Mouse (Mus musculus) embryonic fibroblast, embryonic 13.5 days (primary cell): ENCODE measurements at regions not wholly inside any gene's neighbourhood (a gene's known extent, or its start where the extent isn't known, plus 50 kb on each side); places are given as distances from the start of the nearest gene placed in this dataset.

Experiments
- CTCF ChIP-seq: IDR thresholded peaks from 2 replicates; pipeline ENCODE4 v1.5.1; 2011; ENCODE audit warnings: mild to moderate bottlenecking, control low read depth, low read length, moderate library complexity, borderline replicate concordance; ENCODE audit not compliant: insufficient read depth
- POLR2A ChIP-seq: IDR thresholded peaks from 2 replicates; pipeline ENCODE4 v1.6.1; 2011; ENCODE audit warnings: low read depth, mild to moderate bottlenecking, control low read depth, low read length, moderate library complexity

- no peak for TF ChIP-seq POLR2A
- no peak for TF ChIP-seq CTCF
Measured at GRCm38 (mm10) chr19:15736200-15736599, 210.9 kb downstream of the Psat1 start.
